Mouse (Mus musculus) liver, adult 2 months (tissue): ENCODE data around the gene Dpysl4.

Experiments
- CTCF ChIP-seq: fragments of 200-500 bp; IDR thresholded peaks from 2 replicates; pipeline ENCODE4 v1.5.1; 2011; ENCODE audit warnings: low read depth, low read length, control low read depth
- POLR2A ChIP-seq: fragments of 200-500 bp; IDR thresholded peaks from 2 replicates; pipeline ENCODE4 v1.6.1; 2011; ENCODE audit warnings: low read length, control low read depth; ENCODE audit not compliant: insufficient read depth; ENCODE audit errors: extremely low read depth

- TF ChIP-seq CTCF (no peak), POLR2A (no peak)
Measured at GRCm38 (mm10) chr7:139096399-139096798, 10.6 kb downstream of the Dpysl4 start.
